Mouse (Mus musculus): ENCODE data around the gene B4galnt3. TPM values are rescaled to one million over a fixed set of nuclear protein-coding genes. Genes with fewer than 3 reads are reported as not detected.

Gene B4galnt3
- polyA plus RNA-seq, 1 experiment from 2014 or later, result 0.25 TPM

DNA sequence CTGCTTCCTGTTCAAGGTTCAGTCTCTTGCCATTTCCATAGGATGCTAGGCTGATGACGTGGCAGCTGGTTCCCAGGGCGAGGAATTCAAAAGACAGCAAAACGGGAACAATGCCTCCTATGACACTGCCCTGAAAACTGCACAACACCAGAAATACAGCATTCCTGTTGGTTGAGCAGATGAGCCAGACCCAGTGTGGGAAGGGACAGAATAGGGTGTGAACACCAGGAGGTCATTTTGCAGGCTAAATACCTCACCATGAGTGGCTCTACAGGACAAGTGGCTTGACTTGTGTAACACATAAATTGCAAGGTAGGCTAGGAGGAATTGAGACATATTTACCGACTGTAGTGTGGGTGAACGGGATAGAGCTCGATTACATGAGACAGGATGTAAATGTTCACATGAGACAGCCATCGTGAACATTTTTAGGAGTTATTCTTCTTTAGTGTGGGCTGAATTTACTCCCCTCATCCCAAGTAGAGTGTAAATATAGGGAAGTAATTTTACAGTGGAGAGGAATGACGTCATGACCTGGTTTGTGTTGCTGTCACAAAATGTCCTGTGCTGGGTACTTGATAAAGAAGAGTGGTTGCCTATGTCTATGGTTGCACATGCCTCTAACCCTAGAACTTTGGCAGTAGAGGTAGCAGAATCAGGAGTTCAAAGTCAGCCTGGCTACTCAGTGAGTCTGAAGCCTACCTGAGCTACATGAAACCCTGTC lies 121.9 kb downstream of the B4galnt3 start:
- no peak overlapping the region for H3K27ac ChIP-seq (ENCODE audit: low read depth, low read length)
- H3K36me3 ChIP-seq (ENCODE audit: control insufficient read depth, insufficient read depth, low read length), result no peaks in the 10 kb centered on the region
- peaks cover 30% of the 10 kb centered on the region for H3K4me1 ChIP-seq (replicated peaks; ENCODE audit: control insufficient read depth, insufficient read depth, low read length)
- no peak for DNase-seq (ENCODE audit: low spot score)
- no peak overlapping the region for H3K4me3 ChIP-seq (ENCODE audit: low read depth, low read length)
- ATAC-seq (replicated peaks; ENCODE audit: low FRiP score), result no peak
- H3K9ac ChIP-seq (ENCODE audit: low read depth, low read length), result no peak overlapping the region
- H3K9me3 ChIP-seq (ENCODE audit: control insufficient read depth, low read length), result no peaks in the 10 kb centered on the region
- 81% methylated on average over 8 of the region's 8 CpGs for WGBS
- no peaks in the 10 kb centered on the region for H3K27me3 ChIP-seq (replicated peaks; ENCODE audit: control insufficient read depth, insufficient read depth, low read length)
- no peak overlapping the region for H3K4me2 ChIP-seq

- 38% methylated on average over 4 of the region's 4 CpGs for WGBS
- DNase-seq (ENCODE audit: low spot score), result no peak
- H3K9me3 ChIP-seq (ENCODE audit: control insufficient read depth, low read length), result no peaks in the 10 kb centered on the region
- H3K4me3 ChIP-seq (ENCODE audit: low read depth, low read length), result no peak overlapping the region
- no peaks in the 10 kb centered on the region for H3K27me3 ChIP-seq (replicated peaks; ENCODE audit: control insufficient read depth, insufficient read depth, low read length)
- no peak overlapping the region for H3K4me2 ChIP-seq
- H3K4me1 ChIP-seq (replicated peaks; ENCODE audit: control insufficient read depth, insufficient read depth, low read length), result peaks cover 11% of the 10 kb centered on the region
- H3K9ac ChIP-seq (ENCODE audit: low read depth, low read length), result no peak overlapping the region
- H3K36me3 ChIP-seq (ENCODE audit: control insufficient read depth, insufficient read depth, low read length), result no peaks in the 10 kb centered on the region
- H3K27ac ChIP-seq (ENCODE audit: low read depth, low read length), result no peak overlapping the region
- no peak for ATAC-seq (replicated peaks; ENCODE audit: low FRiP score)
Measured at GRCm38 (mm10) chr6:120167574-120167973, 126.8 kb downstream of the B4galnt3 start.

- ATAC-seq (replicated peaks; ENCODE audit: low FRiP score) (no peak), DNase-seq (ENCODE audit: low spot score) (no peak)
- no peak overlapping the region for H3K27ac ChIP-seq (ENCODE audit: low read depth, low read length)
- H3K4me3 ChIP-seq (ENCODE audit: low read depth, low read length), result no peak overlapping the region
- no peaks in the 10 kb centered on the region for H3K9me3 ChIP-seq (ENCODE audit: control insufficient read depth, low read length)
- H3K9ac ChIP-seq (ENCODE audit: low read depth, low read length), result no peak overlapping the region
- WGBS, result 84% methylated on average over 4 of the region's 4 CpGs
- H3K27me3 ChIP-seq (replicated peaks; ENCODE audit: control insufficient read depth, insufficient read depth, low read length), result no peaks in the 10 kb centered on the region
- H3K4me2 ChIP-seq, result no peak overlapping the region
- H3K36me3 ChIP-seq (ENCODE audit: control insufficient read depth, insufficient read depth, low read length), result no peaks in the 10 kb centered on the region
- peaks cover 11% of the 10 kb centered on the region for H3K4me1 ChIP-seq (replicated peaks; ENCODE audit: control insufficient read depth, insufficient read depth, low read length)
Measured at GRCm38 (mm10) chr6:120164765-120165164, 129.6 kb downstream of the B4galnt3 start.

- no peaks in the 10 kb centered on the region for H3K27me3 ChIP-seq (replicated peaks; ENCODE audit: control insufficient read depth, insufficient read depth, low read length)
- no peak for DNase-seq (ENCODE audit: low spot score)
- WGBS, result 70% methylated on average over 6 of the region's 6 CpGs
Measured at GRCm38 (mm10) chr6:120162928-120163327, 131.4 kb downstream of the B4galnt3 start.

GRCm38 (mm10) chr6:120159133-120159901 lies 135.0 kb downstream of the B4galnt3 start:
- ATAC-seq (replicated peaks; ENCODE audit: low FRiP score), result no peak
- Histone ChIP-seq H3K9ac (ENCODE audit: low read depth, low read length) (no peak overlapping the region), H3K9me3 (ENCODE audit: control insufficient read depth, low read length) (no peaks in the 10 kb centered on the region), H3K27ac (ENCODE audit: low read depth, low read length) (no peak overlapping the region), H3K36me3 (ENCODE audit: control insufficient read depth, insufficient read depth, low read length) (no peaks in the 10 kb centered on the region), H3K4me1 (replicated peaks; ENCODE audit: control insufficient read depth, insufficient read depth, low read length) (no peaks in the 10 kb centered on the region), H3K27me3 (replicated peaks; ENCODE audit: control insufficient read depth, insufficient read depth, low read length) (no peaks in the 10 kb centered on the region), H3K4me2 (no peak overlapping the region), H3K4me3 (ENCODE audit: low read depth, low read length) (no peak overlapping the region)
- 47% methylated on average over 9 of the region's 9 CpGs for WGBS
- no peak for DNase-seq (ENCODE audit: low spot score)

More at GRCm38 (mm10) chr6:120162928-120163327, 131.4 kb downstream of the B4galnt3 start:
- Histone ChIP-seq H3K9ac (ENCODE audit: low read depth, low read length) (no peak overlapping the region), H3K9me3 (ENCODE audit: control insufficient read depth, low read length) (no peaks in the 10 kb centered on the region), H3K4me1 (replicated peaks; ENCODE audit: control insufficient read depth, insufficient read depth, low read length) (peaks cover 10% of the 10 kb centered on the region), H3K4me3 (ENCODE audit: low read depth, low read length) (no peak overlapping the region), H3K27ac (ENCODE audit: low read depth, low read length) (no peak overlapping the region), H3K4me2 (no peak overlapping the region), H3K36me3 (ENCODE audit: control insufficient read depth, insufficient read depth, low read length) (no peaks in the 10 kb centered on the region)
- ATAC-seq (replicated peaks; ENCODE audit: low FRiP score), result no peak

GRCm38 (mm10) chr6:120157479-120157878 lies 136.9 kb downstream of the B4galnt3 start:
- Histone ChIP-seq H3K4me1 (replicated peaks; ENCODE audit: control insufficient read depth, insufficient read depth, low read length) (no peaks in the 10 kb centered on the region), H3K27ac (ENCODE audit: low read depth, low read length) (no peak overlapping the region), H3K36me3 (ENCODE audit: control insufficient read depth, insufficient read depth, low read length) (no peaks in the 10 kb centered on the region), H3K27me3 (replicated peaks; ENCODE audit: control insufficient read depth, insufficient read depth, low read length) (no peaks in the 10 kb centered on the region), H3K4me2 (no peak overlapping the region), H3K9ac (ENCODE audit: low read depth, low read length) (no peak overlapping the region), H3K9me3 (ENCODE audit: control insufficient read depth, low read length) (no peaks in the 10 kb centered on the region), H3K4me3 (ENCODE audit: low read depth, low read length) (no peak overlapping the region)
- DNase-seq (ENCODE audit: low spot score) (no peak), ATAC-seq (replicated peaks; ENCODE audit: low FRiP score) (no peak)
- WGBS, result 81% methylated on average over 6 of the region's 6 CpGs

DNA sequence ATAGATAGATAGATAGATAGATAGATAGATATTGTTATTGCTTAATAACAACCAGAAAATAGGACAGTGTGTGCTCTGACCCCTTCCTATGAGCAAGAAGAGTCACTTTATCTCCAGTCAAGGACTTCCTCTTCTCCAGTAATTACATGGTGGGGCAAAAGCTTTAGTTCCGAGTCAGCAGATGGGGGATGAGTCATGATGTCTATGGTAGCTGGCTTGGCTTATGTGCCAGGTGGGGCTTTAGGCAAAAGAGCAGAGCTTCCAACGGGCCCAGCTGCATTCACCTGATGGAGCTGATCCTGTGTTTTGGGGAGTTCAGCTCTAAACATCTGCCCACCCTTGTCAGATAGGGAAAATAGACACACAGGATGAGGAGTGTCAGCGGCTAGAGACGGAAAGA lies 138.8 kb downstream of the B4galnt3 start:
- Histone ChIP-seq H3K9me3 (ENCODE audit: control insufficient read depth, low read length) (no peaks in the 10 kb centered on the region), H3K4me3 (ENCODE audit: low read depth, low read length) (no peak overlapping the region), H3K27me3 (replicated peaks; ENCODE audit: control insufficient read depth, insufficient read depth, low read length) (no peaks in the 10 kb centered on the region), H3K27ac (ENCODE audit: low read depth, low read length) (peak overlapping the region; percentile 11; the same call in 1 of the 2 replicates), H3K4me1 (replicated peaks; ENCODE audit: control insufficient read depth, insufficient read depth, low read length) (no peaks in the 10 kb centered on the region), H3K9ac (ENCODE audit: low read depth, low read length) (no peak overlapping the region), H3K36me3 (ENCODE audit: control insufficient read depth, insufficient read depth, low read length) (no peaks in the 10 kb centered on the region), H3K4me2 (no peak overlapping the region)
- no peak for ATAC-seq (replicated peaks; ENCODE audit: low FRiP score)
- WGBS, result 56% methylated on average over 4 of the region's 4 CpGs
- DNase-seq (ENCODE audit: low spot score), result no peak

DNA sequence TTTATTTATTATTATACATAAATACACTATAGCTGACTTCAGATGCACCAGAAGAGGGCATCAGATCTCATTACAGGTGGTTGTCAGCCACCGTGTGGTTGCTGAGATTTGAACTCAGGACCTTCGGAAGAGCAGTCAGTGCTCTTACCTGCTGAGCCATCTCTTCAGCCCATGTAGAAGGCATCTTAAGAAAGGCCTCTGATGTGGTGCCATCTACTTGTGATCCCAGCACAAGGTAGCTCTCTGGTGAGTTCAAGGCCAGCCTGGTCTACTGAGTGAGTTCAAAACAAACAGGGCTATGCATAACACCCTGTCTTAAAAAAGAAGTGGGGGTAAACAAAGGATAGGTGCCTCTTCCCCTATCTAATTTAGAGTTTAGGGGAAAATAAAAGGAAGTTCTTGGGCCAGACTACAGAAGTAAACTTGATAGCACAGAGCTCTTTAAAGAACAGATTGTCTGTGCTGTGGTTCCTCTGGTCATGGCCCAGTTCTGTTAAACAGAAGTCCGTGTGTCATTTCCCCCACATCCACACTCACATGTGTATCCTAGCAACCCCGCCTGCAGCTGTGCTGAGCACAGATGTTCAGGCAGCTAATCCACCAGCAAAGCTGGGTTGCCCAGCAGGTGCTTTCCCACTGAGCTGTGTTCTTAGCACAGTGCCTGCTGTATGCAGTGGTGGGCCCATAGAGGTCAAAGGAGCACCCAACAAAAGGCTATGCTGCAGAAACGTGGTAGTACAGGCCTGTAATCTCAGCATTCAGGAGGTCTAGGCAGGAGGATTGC lies 139.6 kb downstream of the B4galnt3 start:
- Histone ChIP-seq H3K27ac (ENCODE audit: low read depth, low read length) (no peak overlapping the region), H3K4me3 (ENCODE audit: low read depth, low read length) (no peak overlapping the region), H3K4me2 (no peak overlapping the region), H3K4me1 (replicated peaks; ENCODE audit: control insufficient read depth, insufficient read depth, low read length) (peaks cover 2% of the 10 kb centered on the region; the same call in 1 of the 2 replicates), H3K9ac (ENCODE audit: low read depth, low read length) (no peak overlapping the region), H3K36me3 (ENCODE audit: control insufficient read depth, insufficient read depth, low read length) (no peaks in the 10 kb centered on the region), H3K27me3 (replicated peaks; ENCODE audit: control insufficient read depth, insufficient read depth, low read length) (no peaks in the 10 kb centered on the region), H3K9me3 (ENCODE audit: control insufficient read depth, low read length) (no peaks in the 10 kb centered on the region)
- WGBS, result 73% methylated on average over 5 of the region's 5 CpGs
- DNase-seq (ENCODE audit: low spot score) (no peak), ATAC-seq (replicated peaks; ENCODE audit: low FRiP score) (0 out of 2 replicates have a peak, but pooled peaks have one; percentile 25)
